Mouse (Mus musculus) frontal cortex, postnatal 10 days (tissue): ENCODE data around the gene Fam129a.
A peak's percentile ranks its signal among the peaks of the same experiment; 100 is the strongest.

ENCODE experiments used
- DNase-seq, 2 experiments: peaks; one replicate each; pipeline ENCODE4 v3.0.0; 2022; ENCODE audit warnings: low spot score in 2 of 2, mixed read lengths in 1 of 2

Fam129a gene

DNA sequence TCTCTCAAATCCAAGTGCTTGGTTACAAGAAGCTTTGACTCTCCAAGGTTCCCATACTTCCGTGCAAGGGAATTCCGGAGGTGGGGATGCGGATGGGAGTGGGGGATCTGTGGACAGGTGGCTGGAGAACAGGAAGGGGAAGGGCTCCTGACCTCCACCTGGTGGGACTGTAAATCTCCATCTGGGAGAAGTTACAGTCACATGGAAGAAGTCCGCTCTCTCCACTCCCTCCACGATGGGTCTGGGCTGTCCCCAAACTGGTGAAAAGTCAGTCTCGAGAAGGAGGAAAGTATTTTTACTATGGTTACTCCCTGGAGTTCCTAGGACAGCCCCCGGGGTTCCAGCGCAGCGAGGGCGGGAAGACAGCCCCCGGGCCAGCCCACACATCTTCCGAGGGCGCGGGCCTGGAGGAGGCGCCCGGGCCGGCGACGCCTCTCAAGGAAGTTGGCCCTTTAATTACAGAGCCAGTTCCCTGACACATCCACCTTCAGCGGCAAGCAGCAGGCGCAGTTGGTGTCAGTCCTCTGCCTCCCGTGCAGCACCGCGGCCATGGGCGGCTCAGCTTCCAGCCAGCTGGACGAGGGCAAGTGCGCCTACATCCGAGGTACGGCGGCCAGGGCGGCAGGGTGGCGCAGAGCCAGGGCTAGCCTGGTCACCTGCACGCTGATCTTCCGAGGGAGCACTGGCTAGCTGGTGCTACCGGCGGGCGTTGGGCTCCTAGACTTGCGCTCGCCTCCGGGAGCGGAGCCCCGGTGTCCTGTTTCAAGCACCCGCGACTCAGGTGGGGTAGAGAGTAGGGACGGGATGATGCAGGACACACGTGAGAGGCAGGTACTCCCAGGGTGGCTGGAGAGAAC, at the start of gene Fam129a:
TSS of gene Fam129a (plus strand) at position 206 of the 857 bp plus-strand sequence.
- DNase-seq = no peak

DNA sequence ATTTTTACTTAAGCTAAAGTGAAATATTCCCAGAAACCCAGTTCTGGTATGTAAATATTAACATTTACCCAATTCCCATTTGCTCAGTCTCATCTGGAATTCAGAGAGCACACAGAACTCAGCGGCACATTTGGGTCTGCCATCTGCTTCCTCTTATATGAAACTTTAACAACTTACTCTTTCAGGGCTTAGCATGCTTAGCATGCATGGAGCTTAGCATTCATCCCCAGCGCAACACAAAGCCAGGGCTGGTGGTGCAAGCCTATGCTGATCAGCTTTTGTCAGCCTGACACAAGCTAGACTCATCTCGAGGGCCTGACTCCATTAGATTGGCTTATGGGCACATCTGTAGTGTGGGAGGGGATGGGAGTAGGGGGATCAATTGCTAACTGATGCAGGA, 44.3 kb upstream of the Fam129a start:
- peak in 1 of 2 experiments; percentile 12 for DNase-seq

DNA sequence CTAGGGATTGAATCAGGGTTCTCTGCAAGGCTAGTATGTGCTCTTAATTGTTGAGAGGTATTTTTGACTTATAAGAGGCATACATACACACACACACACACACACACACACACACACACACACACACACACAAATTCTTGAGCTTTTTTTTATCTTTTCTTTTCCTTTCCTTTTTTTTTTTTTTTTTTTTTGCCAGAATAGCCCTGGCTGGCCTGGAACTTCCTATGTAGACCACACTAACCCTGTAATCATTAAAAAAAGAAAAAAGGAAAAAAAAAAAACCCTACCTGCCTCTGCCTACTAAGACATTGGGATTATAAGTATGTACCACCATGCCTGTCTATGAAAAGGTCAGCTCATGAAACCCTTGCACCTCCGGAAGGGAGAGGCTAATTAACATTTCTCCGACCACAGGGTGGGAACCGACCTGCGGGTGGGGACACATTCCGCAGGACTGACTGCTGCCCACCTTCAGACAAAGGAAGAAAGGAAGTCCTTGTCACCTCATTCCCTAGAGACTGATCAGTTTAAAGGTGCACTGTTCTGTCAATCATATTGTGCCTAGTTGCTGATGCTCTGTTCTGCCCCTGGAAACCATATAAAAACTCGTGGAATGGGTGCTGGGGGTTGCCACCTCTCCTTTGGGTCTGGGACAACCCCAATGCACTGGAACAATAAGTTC, 27.0 kb upstream of the Fam129a start:
- DNase-seq = no peak

DNA sequence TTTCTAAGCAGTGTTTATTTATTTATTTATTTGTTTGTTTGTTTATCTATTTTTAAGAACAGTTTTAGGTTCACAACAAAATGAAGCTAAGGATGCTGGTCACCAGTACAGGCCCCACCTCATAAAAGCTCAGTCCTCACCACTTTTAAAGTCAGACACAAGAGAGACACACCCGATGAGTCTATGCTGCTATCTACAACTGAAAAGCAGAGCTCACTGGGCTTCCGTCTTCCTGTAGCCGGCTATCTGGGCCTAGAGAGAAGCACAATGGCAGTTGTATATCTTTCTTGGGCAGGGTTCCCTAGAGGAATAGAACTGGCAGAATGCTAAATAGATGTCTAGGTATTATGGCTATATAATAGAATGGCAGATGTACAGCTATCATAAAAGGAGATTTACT, 26.4 kb upstream of the Fam129a start:
- no peak for DNase-seq

DNA sequence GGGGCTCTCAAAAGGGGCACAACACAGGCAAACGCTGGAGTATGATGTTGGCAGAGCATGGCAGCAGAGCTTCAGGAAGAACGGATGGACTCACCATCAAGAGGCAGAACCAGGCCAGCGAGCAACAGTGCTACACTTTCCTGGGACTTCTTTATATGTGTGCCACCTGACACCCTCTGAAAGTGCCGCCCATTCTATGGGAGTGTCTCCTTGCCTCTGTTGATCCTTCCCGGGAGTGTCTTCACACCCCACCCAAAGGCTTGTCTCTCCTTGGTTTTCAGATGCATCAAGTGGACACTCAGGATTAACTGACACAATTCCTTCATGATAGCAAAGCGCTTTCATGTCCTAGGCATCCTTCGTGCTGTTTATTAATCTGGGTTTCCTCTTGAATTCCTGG, 25.4 kb upstream of the Fam129a start:
- DNase-seq = no peak

DNA sequence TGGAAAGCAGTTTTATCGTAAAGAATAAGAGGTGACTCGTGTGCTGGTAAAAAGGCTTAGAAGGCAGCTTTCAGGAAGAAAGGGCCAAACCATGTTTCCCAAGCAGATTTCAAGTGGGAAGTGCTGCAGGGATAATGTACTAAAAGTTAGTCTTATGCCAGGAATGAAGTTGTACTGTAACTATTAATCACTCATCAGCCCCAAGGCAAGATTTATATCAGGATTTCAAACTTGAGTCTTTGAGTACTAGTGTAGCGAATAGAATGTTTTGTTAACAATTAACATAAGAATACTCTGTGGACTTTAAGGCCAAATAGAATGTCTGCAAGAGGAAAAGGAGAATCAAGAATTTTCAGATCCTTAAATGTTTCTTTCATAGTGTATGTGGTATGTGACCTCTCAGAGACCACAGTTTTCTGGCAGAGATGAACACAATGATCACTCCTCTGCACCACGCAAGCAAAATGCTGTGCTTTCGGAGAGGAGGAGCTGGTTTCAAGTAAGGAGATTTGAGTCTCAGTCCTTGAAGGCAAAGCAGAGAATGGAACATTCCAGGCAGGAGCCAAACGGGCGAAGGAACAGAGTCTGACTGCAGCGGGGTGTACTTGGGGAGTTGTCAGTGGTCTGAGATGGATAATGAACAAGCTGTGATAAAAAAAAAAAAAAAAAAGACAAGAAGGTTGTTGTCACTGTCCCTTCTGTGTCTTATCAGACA, 21.9 kb upstream of the Fam129a start:
- DNase-seq = no peak

DNA sequence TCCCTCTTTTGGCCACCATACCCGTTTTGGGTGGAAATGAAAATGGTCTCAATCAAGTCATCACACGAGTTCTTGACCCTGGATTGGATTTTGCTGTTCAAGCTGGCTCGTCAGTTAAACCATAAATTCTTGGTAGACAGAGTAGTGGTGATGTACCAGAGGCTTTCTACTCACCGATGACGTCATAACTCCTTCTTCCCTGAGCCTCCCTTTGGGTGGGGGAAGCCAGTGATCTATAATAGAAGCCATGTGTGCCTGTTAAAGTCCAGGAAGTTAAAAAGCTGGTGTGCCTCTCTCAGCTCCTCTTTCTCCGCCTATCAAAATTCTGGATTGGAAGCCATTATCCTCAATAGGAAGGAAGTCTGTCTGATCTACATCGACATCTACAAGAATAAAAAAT, 21.2 kb upstream of the Fam129a start:
- no peak for DNase-seq

DNA sequence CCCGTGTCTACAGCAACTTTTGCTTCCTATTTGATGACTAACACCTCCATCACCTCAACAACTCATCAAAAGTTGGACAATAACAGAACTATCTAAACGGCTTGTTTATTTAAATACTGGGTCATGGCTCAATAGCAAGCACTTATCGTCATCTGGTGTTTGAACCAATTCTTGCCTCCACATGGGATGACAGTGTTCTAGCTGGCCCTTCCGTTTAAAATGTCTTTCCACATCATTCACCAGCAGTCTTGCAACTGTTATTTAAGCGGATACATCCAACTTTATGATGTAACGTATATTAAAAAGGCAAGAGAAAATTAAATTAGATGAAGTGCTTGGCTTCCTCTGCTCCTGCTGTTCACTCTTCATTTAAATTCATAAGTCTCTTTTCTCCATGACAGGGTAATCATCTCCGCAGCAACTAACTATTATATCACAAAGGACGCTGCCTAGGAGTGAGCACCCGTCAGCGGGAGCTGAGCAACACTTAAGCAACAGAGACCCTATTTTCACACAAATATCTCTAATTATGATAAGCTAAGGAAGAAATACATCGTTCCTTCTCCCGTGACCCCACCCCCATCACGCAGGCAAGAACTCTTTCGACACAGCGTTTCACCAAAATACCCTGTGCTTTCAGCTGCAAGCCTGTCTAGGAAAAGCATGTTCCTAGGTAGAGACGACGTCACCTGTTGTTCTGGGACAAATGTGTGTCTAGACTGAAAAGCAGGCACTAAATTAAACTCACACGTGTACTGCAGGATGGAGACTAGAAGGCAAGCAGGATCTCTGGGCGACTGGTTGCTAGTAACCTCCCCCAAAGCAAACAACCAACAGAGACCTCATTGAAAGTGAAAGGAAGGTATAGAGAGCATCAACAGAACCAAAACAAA, 20.2 kb upstream of the Fam129a start:
- DNase-seq = no peak

DNA sequence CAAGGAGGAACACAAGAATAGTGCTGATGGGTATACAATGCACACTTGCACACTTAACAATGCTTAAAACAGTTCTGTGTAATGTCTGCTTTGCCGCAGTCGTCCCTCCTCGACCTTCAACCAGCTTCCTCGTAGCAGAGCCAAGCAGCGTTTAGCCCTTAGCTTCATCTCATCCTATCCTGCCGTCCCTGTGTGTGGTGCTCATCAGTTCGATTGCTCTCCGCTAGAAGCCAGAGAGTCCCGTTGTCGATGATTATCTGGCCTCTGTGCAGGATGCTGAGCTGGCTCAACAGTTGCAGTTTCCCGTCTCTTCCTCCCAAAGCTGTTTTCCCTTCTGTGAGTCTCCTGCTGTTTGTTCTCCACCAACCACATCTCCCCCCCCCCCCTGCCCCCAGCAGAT, 10.4 kb upstream of the Fam129a start:
- no peak for DNase-seq

DNA sequence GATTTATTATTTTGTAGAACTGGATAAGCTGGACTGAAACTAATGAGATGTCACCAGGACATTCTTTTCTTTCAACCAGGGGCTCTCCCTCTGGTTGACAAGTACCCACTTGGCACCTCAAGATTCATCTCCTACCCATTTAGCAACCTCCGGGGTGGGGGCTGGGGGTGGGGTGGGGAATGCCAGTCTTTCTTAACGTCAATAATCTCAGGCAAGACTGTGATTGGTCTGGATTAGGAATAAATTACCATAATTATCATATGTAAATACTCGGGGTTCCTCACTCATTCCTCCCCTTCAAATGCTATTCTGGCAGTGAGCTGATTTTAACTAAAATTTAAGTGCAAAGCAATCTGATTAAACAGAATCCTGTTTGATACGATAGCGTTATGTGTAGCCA, 7.6 kb upstream of the Fam129a start:
- DNase-seq = no peak

DNA sequence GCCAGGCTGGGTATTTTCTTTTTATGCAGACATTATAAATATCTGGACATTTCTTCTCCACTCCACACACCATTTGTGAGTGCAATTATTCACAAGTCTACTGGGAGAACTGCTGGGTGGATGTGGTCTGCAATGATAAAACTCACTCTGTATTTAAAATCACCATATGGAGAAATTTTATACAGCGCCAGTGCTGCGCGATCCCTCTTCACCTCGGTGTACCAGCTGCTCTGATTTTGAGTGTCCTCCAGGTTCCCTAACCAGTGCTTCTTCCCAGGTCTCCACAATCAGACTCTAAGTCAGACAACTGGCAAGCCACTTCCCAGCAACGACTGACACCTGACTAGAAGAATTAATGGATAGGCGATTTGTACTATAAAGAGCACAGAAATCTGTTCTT, 7.1 kb upstream of the Fam129a start:
- DNase-seq = no peak

DNA sequence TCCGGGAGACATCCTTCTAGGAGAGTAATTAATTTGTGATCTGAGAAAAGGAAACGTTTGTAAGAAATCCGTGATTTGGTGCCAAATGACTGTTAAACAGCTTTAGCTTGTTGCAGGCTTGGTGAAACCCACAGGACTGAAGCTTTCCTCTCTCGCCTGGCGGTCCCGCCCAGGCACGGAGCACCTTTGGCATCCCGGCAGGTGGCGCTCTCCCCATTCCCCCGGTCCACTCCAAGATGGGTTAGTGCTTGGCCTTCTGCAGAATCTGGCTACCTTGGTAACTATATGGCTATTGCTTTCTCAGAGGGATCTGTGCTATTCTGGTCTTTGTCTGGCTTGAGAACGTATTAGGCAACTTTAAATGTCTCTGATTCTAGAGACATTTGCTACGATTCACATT, 6.6 kb upstream of the Fam129a start:
- DNase-seq = peak; percentile 17 to 70

DNA sequence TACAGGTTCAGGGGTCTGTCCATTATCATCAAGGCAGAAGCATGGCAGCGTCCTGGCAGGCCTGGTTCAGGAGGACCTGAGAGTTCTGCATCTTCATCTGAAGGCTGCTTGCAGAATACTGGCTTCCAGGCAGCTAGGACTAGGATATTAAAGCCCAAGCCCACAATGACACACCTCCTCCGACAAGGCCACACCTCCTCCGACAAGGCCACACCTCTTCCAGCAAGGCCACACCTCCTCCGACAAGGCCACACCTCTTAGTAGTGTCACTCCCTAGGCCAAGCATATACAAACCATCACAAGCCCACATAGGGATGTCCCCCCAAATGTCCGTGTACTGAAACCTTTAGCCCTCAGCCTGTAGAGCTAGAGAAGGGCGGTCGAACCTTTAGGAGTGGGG, 2.3 kb upstream of the Fam129a start:
- no peak for DNase-seq

DNA sequence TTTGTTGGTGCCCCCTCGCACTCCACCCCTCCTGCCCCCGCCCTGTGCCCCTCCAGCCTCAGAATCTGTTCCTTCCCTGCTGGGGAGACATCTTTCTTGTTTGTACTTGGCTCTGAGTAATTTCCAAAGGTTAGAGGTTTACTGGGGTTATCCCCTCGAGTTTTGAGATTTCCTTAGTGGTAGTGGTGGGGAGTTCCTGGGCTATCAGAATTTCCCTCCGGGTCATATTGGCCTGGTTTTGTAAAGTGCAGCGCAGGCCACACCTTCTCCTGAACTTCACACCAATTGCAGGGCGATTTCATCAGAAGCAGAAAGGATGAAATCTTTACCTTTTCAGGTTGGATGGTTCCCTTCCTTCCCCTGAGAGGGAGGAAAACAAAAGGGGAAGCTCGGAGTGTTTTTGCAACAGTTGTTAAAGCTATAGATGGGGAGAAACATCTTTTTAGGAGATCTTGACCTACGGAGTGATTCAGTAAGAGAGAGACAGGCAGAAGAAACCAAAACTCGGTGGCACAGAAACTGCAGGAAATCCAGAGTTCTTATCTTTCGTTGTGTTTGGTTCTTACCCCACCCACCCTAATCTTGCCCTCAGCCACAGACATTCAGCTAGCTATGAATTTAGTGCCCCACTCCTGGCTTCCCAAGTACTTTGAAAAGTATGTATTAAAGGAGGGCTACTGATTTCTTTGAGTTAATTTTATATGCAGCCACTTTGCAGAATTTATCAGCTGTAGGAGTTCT, 1.0 kb downstream of the Fam129a start:
- no peak for DNase-seq

DNA sequence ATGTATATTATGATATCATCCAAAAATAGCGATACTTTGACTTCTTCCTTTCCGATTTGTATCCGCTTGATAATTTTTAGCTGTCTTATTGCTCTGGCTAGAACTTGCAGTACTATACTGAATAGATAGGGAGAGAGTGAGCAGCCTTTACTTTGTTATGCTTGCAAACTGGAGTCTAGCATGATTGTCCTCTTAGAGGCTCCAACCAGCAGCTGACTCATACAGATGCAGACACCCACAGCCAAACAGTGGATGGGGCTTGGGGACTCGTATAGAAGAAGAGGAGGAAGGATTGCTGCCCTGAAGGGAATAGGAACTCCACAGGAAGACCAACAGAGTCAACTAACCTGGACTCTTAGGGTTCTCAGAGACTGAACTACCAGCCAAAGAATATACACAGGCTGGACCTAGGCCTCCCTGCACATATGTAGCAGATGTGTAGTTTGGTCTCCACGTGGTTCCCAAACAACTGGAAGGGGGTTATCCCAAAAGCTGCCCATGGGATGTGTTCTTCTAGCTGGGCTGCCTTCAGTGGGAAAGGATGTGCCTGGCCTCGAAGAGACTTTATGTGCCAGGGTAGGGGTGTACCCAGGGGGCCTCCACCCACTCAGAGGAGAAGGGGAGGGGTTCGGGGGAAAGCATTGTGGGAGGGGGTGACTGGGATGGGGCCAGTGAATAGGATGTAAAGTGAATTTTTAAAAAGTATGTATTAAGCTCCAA, 1.8 kb downstream of the Fam129a start:
- DNase-seq = no peak

DNA sequence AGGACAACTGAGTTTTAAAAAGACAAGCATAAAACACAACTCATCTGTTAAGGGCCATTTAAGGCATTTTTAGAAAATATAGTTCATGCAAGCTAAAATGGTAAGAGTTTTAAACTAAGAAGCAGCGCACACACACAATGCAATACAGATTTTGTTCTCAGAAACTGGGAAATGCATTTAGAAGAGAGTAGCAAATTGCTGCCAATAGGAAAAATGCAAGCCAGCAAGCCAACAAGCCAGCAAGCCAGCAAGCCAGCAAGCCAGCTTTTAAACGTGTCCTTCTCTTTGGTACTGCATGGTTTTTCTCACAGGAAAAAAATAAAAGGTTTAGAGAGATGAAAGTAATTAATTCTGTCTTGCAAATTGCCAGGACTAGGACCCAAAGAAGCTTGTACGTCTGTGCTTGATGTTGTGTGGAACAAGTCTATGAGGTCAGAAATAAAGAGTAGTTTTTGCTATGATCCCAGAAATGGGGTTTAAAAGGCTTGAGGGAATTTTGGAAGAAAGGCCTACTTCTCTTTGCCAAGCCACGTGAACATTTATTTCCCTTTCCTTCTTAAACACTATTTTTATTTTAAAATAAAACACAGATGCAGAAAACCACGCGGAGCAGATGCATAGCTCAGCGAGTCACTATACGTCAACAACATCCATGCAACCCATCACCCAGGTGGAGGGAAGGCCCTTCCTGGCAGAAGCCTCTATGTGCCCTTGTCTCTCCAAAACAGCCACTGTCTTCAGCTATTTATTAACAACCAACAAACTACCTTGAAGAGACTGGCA, 9.4 kb downstream of the Fam129a start:
- no peak for DNase-seq

DNA sequence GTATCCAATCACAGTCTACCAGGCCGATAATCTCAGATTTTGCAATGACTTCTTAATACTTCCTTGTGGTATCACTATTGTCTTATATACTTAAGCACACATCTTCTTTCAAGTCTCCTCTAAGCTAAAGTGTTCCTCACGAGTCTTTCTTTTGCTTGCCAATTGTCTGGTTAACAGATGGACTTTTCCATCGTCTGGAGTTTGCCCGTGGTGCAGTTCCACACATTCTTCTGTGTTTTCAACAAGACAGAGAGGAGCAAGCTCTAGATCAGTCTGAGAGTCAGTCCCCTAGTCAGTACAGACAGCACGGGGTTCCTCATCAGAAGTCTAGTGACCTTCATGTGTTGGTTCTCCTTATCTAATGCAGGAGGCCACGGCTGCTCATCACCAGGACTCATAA, 10.5 kb downstream of the Fam129a start:
- DNase-seq = no peak

DNA sequence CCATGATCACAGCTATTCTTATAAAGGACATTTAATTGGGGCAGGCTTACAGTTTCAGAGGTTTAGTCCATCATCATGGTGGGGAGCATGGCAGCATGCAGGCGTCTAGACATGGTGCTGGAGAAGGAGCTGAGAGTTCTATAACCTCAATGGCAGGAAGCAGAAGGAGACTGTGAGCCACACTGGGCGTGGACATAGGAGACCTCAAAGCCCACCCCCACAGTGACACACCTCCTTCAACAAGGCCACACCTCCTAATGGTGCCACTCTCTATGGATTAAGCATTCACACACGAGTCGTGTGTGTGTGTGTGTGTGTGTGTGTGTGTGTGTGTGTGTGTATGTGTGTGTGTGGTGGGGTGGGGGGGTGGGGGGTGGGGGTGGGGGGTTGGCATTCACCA, 11.0 kb downstream of the Fam129a start:
- no peak for DNase-seq

DNA sequence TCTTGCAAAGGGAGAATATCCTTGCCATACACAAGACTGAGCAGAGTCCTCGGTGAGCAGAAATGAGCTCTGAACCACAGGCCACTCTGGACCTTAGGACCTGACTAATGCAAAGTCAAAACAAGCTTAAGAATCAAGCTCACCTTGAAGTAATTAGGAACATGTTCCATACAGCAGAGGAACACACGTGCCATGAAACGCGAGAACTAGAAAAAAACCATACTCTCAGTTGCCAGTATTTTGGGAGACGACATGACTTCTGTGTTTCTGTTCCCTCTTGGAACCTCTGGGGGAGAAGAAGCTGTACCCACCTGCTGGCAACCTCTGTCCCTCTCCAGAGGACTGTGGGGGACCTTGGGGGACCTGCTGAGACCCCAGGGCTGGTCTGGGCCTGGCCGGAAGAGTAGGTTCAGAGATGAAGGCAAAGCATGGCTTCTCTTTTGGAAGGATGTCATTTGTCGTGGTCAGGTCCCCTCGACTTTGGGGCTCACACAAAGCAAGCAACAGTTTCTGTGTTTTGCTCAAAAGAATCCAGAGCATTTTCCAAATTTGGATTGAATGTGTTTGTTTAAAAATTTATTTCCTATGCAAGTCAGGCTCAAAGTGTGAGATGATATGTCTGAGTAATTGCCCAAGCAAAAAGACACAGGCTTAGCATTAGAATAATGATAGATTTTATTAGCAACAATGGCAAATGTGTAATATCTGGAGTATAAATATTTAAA, 12.6 kb downstream of the Fam129a start:
- DNase-seq = no peak
